Mouse (Mus musculus) megakaryocyte, embryonic 14.5 days (primary cell): ENCODE measurements around the gene Fam196a.

Experiments used
- FLI1 ChIP-seq: IDR thresholded peaks from 2 replicates; pipeline ENCODE4 v1.6.1; 2012; ENCODE audit warnings: low read length, inconsistent platforms, mixed read lengths
- GATA1 ChIP-seq: IDR thresholded peaks from 3 replicates; pipeline ENCODE4 v1.6.1; 2012; ENCODE audit warnings: mixed read lengths, low read length, inconsistent platforms, borderline replicate concordance

DNA sequence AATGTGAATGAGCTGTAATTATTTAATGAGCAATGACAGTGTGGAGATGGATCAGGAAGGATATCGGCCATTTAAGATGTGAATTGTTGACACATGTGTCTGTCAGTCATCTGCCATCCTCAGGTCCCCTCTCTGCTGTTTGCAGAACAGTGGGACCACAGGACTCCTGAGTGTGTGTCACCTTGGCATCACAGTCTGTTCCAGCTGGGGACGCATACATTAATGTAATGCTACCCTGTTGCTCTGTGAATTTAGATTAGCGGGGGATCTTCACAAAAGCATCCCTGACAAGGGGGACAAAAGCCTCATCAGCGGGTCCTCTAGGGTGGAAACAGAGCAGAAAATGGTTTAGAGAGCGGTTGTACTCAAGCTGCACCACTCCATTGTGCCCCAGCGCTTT, 59.2 kb downstream of the Fam196a start:
- TF ChIP-seq GATA1: no peak
- no peak for TF ChIP-seq FLI1
